Mouse (Mus musculus): ENCODE data around the gene Zbtb48. TPM values are rescaled to one million over a fixed set of nuclear protein-coding genes. Genes with fewer than 3 reads are reported as not detected.

Zbtb48 gene
- polyA plus RNA-seq, 1 experiment from 2014 or later = 7.6 TPM

- no peak overlapping the region for H3K4me3 ChIP-seq (ENCODE audit: low read depth, low read length)
- H3K36me3 ChIP-seq (ENCODE audit: control insufficient read depth, insufficient read depth) = peaks cover 37% of the 10 kb centered on the region; the same call in 1 of the 2 replicates
- no peaks in the 10 kb centered on the region for H3K27me3 ChIP-seq (replicated peaks; ENCODE audit: control insufficient read depth, insufficient read depth, low read length)
- H3K9ac ChIP-seq (ENCODE audit: low read depth, low read length) = no peak overlapping the region
- no peak overlapping the region for H3K4me2 ChIP-seq (replicated peaks; ENCODE audit: low read depth)
- WGBS = 10% methylated on average over 5 of the region's 5 CpGs
- H3K27ac ChIP-seq (ENCODE audit: low read depth, low read length) = no peak overlapping the region
- H3K9me3 ChIP-seq (ENCODE audit: control insufficient read depth) = no peaks in the 10 kb centered on the region
- H3K4me1 ChIP-seq (replicated peaks; ENCODE audit: control insufficient read depth, insufficient read depth, low read length) = no peaks in the 10 kb centered on the region
- TF ChIP-seq CTCF (IDR thresholded peaks at IDR 0.05; ENCODE audit: low read depth) = peak; percentile 99
- peak; percentile 32 for ATAC-seq
Measured at GRCm38 (mm10) chr4:151981363-151981762, 46.1 kb downstream of the Zbtb48 start.

- TF ChIP-seq CTCF (IDR thresholded peaks at IDR 0.05; ENCODE audit: low read depth) = peak; percentile 52
- Histone ChIP-seq H3K9me3 (ENCODE audit: control insufficient read depth) (no peaks in the 10 kb centered on the region), H3K27ac (ENCODE audit: low read depth, low read length) (no peak overlapping the region), H3K9ac (ENCODE audit: low read depth, low read length) (no peak overlapping the region), H3K4me3 (ENCODE audit: low read depth, low read length) (no peak overlapping the region), H3K4me2 (replicated peaks; ENCODE audit: low read depth) (no peak overlapping the region), H3K36me3 (ENCODE audit: control insufficient read depth, insufficient read depth) (peaks cover 37% of the 10 kb centered on the region), H3K27me3 (replicated peaks; ENCODE audit: control insufficient read depth, insufficient read depth, low read length) (no peaks in the 10 kb centered on the region), H3K4me1 (replicated peaks; ENCODE audit: control insufficient read depth, insufficient read depth, low read length) (no peaks in the 10 kb centered on the region)
- 79% methylated on average over 8 of the region's 8 CpGs for WGBS
- ATAC-seq = no peak
Measured at GRCm38 (mm10) chr4:151980699-151981098, 46.8 kb downstream of the Zbtb48 start.

- WGBS = 42% methylated on average over 10 of the region's 10 CpGs
- Histone ChIP-seq H3K4me3 (ENCODE audit: low read depth, low read length) (no peak overlapping the region), H3K9ac (ENCODE audit: low read depth, low read length) (no peak overlapping the region), H3K27ac (ENCODE audit: low read depth, low read length) (no peak overlapping the region), H3K4me2 (replicated peaks; ENCODE audit: low read depth) (no peak overlapping the region), H3K4me1 (replicated peaks; ENCODE audit: control insufficient read depth, insufficient read depth, low read length) (no peaks in the 10 kb centered on the region), H3K36me3 (ENCODE audit: control insufficient read depth, insufficient read depth) (peaks cover 66% of the 10 kb centered on the region), H3K9me3 (ENCODE audit: control insufficient read depth) (no peaks in the 10 kb centered on the region), H3K27me3 (replicated peaks; ENCODE audit: control insufficient read depth, insufficient read depth, low read length) (no peaks in the 10 kb centered on the region)
- peak; percentile 89 for TF ChIP-seq CTCF (IDR thresholded peaks at IDR 0.05; ENCODE audit: low read depth)
- no peak for ATAC-seq
Measured at GRCm38 (mm10) chr4:151977748-151978147, 49.7 kb downstream of the Zbtb48 start.

- no peaks in the 10 kb centered on the region for H3K9me3 ChIP-seq (ENCODE audit: control insufficient read depth)
- H3K4me3 ChIP-seq (ENCODE audit: low read depth, low read length) = no peak overlapping the region
- H3K4me1 ChIP-seq (replicated peaks; ENCODE audit: control insufficient read depth, insufficient read depth, low read length) = no peaks in the 10 kb centered on the region
- no peak overlapping the region for H3K27ac ChIP-seq (ENCODE audit: low read depth, low read length)
- peak; percentile 67 for TF ChIP-seq CTCF (IDR thresholded peaks at IDR 0.05; ENCODE audit: low read depth)
- ATAC-seq = no peak
- no peak overlapping the region for H3K9ac ChIP-seq (ENCODE audit: low read depth, low read length)
- no peak overlapping the region for H3K4me2 ChIP-seq (replicated peaks; ENCODE audit: low read depth)
- H3K36me3 ChIP-seq (ENCODE audit: control insufficient read depth, insufficient read depth) = peaks cover 64% of the 10 kb centered on the region
- WGBS = 94% methylated on average over 3 of the region's 3 CpGs
- H3K27me3 ChIP-seq (replicated peaks; ENCODE audit: control insufficient read depth, insufficient read depth, low read length) = no peaks in the 10 kb centered on the region
Measured at GRCm38 (mm10) chr4:151975441-151975840, 52.0 kb downstream of the Zbtb48 start.

- H3K9me3 ChIP-seq (ENCODE audit: control insufficient read depth) = no peaks in the 10 kb centered on the region
- no peak for ATAC-seq
- no peak overlapping the region for H3K9ac ChIP-seq (ENCODE audit: low read depth, low read length)
- H3K4me2 ChIP-seq (replicated peaks; ENCODE audit: low read depth) = no peak overlapping the region
- no peak overlapping the region for H3K27ac ChIP-seq (ENCODE audit: low read depth, low read length)
- H3K4me1 ChIP-seq (replicated peaks; ENCODE audit: control insufficient read depth, insufficient read depth, low read length) = no peaks in the 10 kb centered on the region
- peak; percentile 75 for TF ChIP-seq CTCF (IDR thresholded peaks at IDR 0.05; ENCODE audit: low read depth)
- 65% methylated on average over 10 of the region's 10 CpGs for WGBS
- H3K36me3 ChIP-seq (ENCODE audit: control insufficient read depth, insufficient read depth) = peaks cover 71% of the 10 kb centered on the region
- H3K4me3 ChIP-seq (ENCODE audit: low read depth, low read length) = no peak overlapping the region
- no peaks in the 10 kb centered on the region for H3K27me3 ChIP-seq (replicated peaks; ENCODE audit: control insufficient read depth, insufficient read depth, low read length)
Measured at GRCm38 (mm10) chr4:151972221-151972967, 55.1 kb downstream of the Zbtb48 start.

Other genes with a start within 250 kb of the Zbtb48 start
- gene Camta1, start 165.8 kb downstream of the Zbtb48 start, polyA plus RNA-seq (2015; fragmentation: Nextera tagmentation; extraction: Ambion mirVana) = 54.1 and 58.8 TPM in 2 replicates
- 25.7 and 29.7 TPM in 2 replicates for gene Dnajc11, start 94.0 kb downstream of the Zbtb48 start, polyA plus RNA-seq (2015; fragmentation: Nextera tagmentation; extraction: Ambion mirVana)
- 15.4 and 16.6 TPM in 2 replicates for gene Thap3, start 38.7 kb downstream of the Zbtb48 start, polyA plus RNA-seq (2015; fragmentation: Nextera tagmentation; extraction: Ambion mirVana)
- 10.6 and 11.0 TPM in 2 replicates for gene Phf13, start 31.4 kb downstream of the Zbtb48 start, polyA plus RNA-seq (2015; fragmentation: Nextera tagmentation; extraction: Ambion mirVana)
- gene Klhl21, start 18.9 kb downstream of the Zbtb48 start, polyA plus RNA-seq (2015; fragmentation: Nextera tagmentation; extraction: Ambion mirVana) = 5.3 and 5.8 TPM in 2 replicates
- gene Tas1r1, start 10.9 kb upstream of the Zbtb48 start, polyA plus RNA-seq (2015; fragmentation: Nextera tagmentation; extraction: Ambion mirVana) = 0.08 TPM in 1 of 2 replicates, not detected in the other
- gene Nol9, start 11.7 kb upstream of the Zbtb48 start, polyA plus RNA-seq (2015; fragmentation: Nextera tagmentation; extraction: Ambion mirVana) = 9.7 and 10.7 TPM in 2 replicates
- 14.0 and 19.6 TPM in 2 replicates for gene Plekhg5, start 44.8 kb upstream of the Zbtb48 start, polyA plus RNA-seq (2015; fragmentation: Nextera tagmentation; extraction: Ambion mirVana)
- gene Tnfrsf25, start 88.3 kb upstream of the Zbtb48 start, polyA plus RNA-seq (2015; fragmentation: Nextera tagmentation; extraction: Ambion mirVana) = 0.82 and 1.2 TPM in 2 replicates
- 260 and 264 TPM in 2 replicates for gene Espn, start 124.7 kb upstream of the Zbtb48 start, polyA plus RNA-seq (2015; fragmentation: Nextera tagmentation; extraction: Ambion mirVana)
- 8.6 and 11.2 TPM in 2 replicates for gene Hes2, start 131.2 kb upstream of the Zbtb48 start, polyA plus RNA-seq (2015; fragmentation: Nextera tagmentation; extraction: Ambion mirVana)
- gene Acot7, start 150.5 kb upstream of the Zbtb48 start, polyA plus RNA-seq (2015; fragmentation: Nextera tagmentation; extraction: Ambion mirVana) = 24.1 and 28.7 TPM in 2 replicates
- gene Gpr153, start 246.6 kb upstream of the Zbtb48 start, polyA plus RNA-seq (2015; fragmentation: Nextera tagmentation; extraction: Ambion mirVana) = 2.9 and 3.1 TPM in 2 replicates

Measured in intestine, postnatal 0 days (tissue).